Mouse (Mus musculus): Measurements from ENCODE around the gene Cped1.

- TF ChIP-seq POLR2A (IDR thresholded peaks at IDR 0.05; ENCODE audit: extremely low read depth, insufficient read depth, low read length) (no peak), CTCF (IDR thresholded peaks at IDR 0.05; ENCODE audit: extremely low read depth, insufficient read depth, low read length) (no peak)
These were observed 303.2 kb downstream of the Cped1 start for GRCm38 (mm10) chr6:22288737-22289460.
